Mouse (Mus musculus) MEL (cell line): ENCODE data around the gene Olfr983.

Source experiments
- CTCF ChIP-seq, 3 experiments: IDR thresholded peaks in 2 of 3; conservative IDR thresholded peaks in 1 of 3; 2 replicates each; pipeline ENCODE4 v1.5.1; 2011 to 2012; ENCODE audit warnings: low read length in 3 of 3, low read depth in 2 of 3, mild to moderate bottlenecking in 2 of 3, improper control_type of control experiment in 1 of 3, inconsistent platforms in 1 of 3, mixed read lengths in 1 of 3, moderate library complexity in 1 of 3; ENCODE audit not compliant: control insufficient read depth in 1 of 3, insufficient read depth in 1 of 3, poor library complexity in 1 of 3, severe bottlenecking in 1 of 3
- ETS1 ChIP-seq: IDR thresholded peaks from 2 replicates; pipeline ENCODE4 v1.6.1; 2012; ENCODE audit warnings: low read depth, mild to moderate bottlenecking, inconsistent platforms, low read length, improper control_type of control experiment, moderate library complexity
- GABPA ChIP-seq: IDR thresholded peaks from 2 replicates; pipeline ENCODE4 v1.6.1; 2012; ENCODE audit warnings: low read depth, mild to moderate bottlenecking, inconsistent platforms, low read length, improper control_type of control experiment, moderate library complexity
- GATA1 ChIP-seq: IDR thresholded peaks from 2 replicates; pipeline ENCODE4 v1.6.1; 2011; ENCODE audit warnings: low read depth, low read length, improper control_type of control experiment
- HCFC1 ChIP-seq: IDR thresholded peaks from 2 replicates; pipeline ENCODE4 v1.6.1; 2012; ENCODE audit warnings: low read depth, mild to moderate bottlenecking, inconsistent platforms, low read length, improper control_type of control experiment, moderate library complexity
- MAX ChIP-seq: IDR thresholded peaks from 2 replicates; pipeline ENCODE4 v1.6.1; 2011; ENCODE audit warnings: low read length, improper control_type of control experiment
- MYC ChIP-seq: IDR thresholded peaks from 2 replicates; pipeline ENCODE4 v1.6.1; 2011; ENCODE audit warnings: low read depth, mild to moderate bottlenecking, low read length, improper control_type of control experiment, moderate library complexity
- POLR2A ChIP-seq, 2 experiments: IDR thresholded peaks; 2 replicates each; pipeline ENCODE4 v1.6.1; 2011 to 2012; ENCODE audit warnings: low read length in 2 of 2, mild to moderate bottlenecking in 2 of 2, control low read depth in 1 of 2, improper control_type of control experiment in 1 of 2, low read depth in 1 of 2, moderate library complexity in 1 of 2; ENCODE audit not compliant: control insufficient read depth in 1 of 2, insufficient read depth in 1 of 2, poor library complexity in 1 of 2
- RCOR1 ChIP-seq: IDR thresholded peaks from 2 replicates; pipeline ENCODE4 v1.6.1; 2012; ENCODE audit warnings: low read depth, mild to moderate bottlenecking, inconsistent platforms, low read length, improper control_type of control experiment
- TAL1 ChIP-seq: IDR thresholded peaks from 2 replicates; pipeline ENCODE4 v1.6.1; 2012; ENCODE audit warnings: mild to moderate bottlenecking, inconsistent platforms, low read length, moderate library complexity, mixed read lengths
- TCF12 ChIP-seq: IDR thresholded peaks from 2 replicates; pipeline ENCODE4 v1.6.1; 2014; ENCODE audit warnings: low read depth, mild to moderate bottlenecking, inconsistent platforms, low read length, improper control_type of control experiment, moderate library complexity
- USF1 ChIP-seq: IDR thresholded peaks from 2 replicates; pipeline ENCODE4 v1.6.1; 2014; ENCODE audit warnings: low read depth, mild to moderate bottlenecking, inconsistent platforms, low read length, improper control_type of control experiment, moderate library complexity
- ZNF384 ChIP-seq: IDR thresholded peaks from 2 replicates; pipeline ENCODE4 v1.6.1; 2012; ENCODE audit warnings: low read depth, mild to moderate bottlenecking, inconsistent platforms, low read length, improper control_type of control experiment

DNA sequence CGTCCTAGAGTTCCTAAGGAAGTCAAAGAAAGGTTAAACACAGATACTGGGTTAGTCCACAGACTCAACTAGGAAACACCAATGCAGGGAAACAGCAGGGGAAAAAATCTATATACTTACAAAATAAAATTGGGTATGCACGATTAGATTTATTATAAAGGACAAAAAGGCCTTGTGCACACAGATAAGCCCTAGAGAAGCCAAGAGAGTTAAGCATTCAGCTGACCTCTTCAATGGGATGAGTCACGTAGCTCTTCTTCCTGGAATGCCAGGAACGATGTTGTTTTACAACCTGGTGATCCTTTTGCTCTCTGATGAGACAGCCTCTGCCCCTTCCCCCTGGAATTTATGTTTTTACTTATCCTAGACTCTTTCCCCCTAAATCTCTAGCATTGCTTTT, 46.1 kb upstream of the Olfr983 start:
- TF ChIP-seq POLR2A (IDR thresholded peaks at IDR 0.05; ENCODE audit: control insufficient read depth in 1 of 2, insufficient read depth in 1 of 2, low read depth in 1 of 2, low read length in 2 of 2, poor library complexity in 1 of 2) (no peak), USF1 (no peak), TAL1 (no peak), HCFC1 (no peak), TCF12 (no peak), ZNF384 (no peak), GATA1 (no peak), ETS1 (no peak), GABPA (no peak), RCOR1 (no peak), MYC (no peak), CTCF (IDR thresholded peaks at IDR 0.05 in 2 of 3, conservative IDR thresholded peaks at IDR 0.05 in 1 of 3; ENCODE audit: control insufficient read depth in 1 of 3, insufficient read depth in 1 of 3, low read depth in 2 of 3, low read length in 3 of 3, poor library complexity in 1 of 3, severe bottlenecking in 1 of 3) (no peak), MAX (no peak)
